Mouse (Mus musculus): ENCODE results near the gene Rbsn.

Gene Rbsn

DNA sequence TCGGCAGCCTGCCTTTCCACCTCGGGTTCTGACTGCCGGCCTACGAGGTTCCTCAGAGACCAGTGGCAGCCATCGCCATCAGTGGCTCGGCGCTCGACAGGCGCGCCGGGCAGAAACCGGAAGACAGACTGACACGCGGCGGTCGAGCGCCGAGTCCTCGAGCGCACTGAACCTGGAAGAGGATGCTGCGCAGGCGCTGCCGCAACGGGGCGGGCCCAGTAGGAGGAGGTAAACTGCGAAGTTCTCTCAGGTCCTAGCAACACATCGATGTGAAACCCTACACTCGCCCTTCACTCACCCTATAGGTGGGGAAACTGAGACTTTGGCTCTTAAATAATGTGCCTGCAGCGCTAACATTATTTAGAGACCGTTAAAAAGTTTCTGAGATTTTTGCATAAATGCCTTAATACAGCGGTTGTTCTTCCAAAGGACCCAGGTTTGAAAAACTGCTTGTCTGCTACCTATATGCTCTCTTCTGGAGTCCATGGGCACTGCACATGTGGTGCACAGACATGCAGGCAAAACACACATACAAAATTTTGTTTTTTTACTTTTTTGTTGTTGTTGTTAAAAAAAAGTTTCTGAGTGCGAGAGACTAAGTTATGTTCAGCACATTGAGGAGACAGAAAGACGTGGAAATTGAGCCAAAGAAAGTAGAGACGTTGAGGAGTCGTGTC lies at the start of gene Rbsn:
Gene Rbsn, minus strand, starts transcription at position 153 of the 677 bp plus-strand sequence.
- peak; percentile 92 to 93 for DNase-seq (ENCODE audit: low spot score in 2 of 2)

DNA sequence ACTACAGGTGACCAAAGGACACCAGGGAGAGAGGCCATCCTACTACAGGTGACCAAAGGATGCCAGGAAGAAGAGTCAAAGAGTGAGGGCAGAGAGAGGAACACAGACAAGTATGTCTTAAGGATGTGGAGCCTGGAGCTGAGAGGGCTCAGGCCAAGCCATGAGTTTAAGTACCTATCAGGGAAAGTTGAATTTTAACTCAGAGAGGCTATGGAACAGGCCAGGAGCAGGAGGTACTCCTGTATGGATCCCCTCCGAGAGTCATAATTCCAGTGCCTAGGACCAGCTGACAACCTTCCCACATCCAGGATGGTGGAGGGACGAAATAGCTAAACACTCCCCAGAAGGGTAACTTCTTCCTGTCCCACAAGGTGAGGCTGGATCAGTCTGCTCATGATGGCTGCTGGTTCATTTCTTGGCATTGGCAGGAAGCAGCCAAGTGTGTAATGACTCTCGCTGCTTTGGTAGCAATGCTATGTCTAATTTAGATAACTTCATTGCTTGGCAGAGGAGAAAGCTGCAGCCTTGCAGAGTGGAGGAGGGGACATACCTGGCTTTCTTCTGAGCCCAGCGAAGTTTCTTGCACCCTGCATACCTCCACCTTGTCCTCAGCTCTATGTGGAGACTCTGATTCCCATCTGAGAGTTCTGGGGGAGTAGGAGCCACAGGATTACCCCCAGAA lies 46.6 kb upstream of the Rbsn start:
- no peak for DNase-seq (ENCODE audit: low spot score in 2 of 2)

DNA sequence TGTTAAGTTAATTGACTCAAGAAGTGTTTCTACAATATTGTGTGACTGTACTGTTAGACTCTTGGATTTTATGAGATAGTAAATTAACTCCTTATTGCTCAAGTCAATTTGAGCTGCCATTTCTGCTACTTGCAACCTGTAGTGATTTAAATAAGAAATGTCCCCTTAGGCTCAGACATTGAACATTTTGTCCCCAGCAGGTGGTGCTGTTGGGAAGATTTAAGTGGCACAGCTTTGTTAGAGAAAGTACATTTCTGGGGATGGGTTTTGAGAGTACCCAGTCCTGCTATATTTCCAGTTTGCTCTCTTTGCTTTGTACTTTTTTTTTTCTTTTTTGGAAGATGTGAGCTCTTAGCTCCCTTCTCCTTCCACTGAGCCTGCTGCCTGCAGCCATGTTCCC lies 40.6 kb upstream of the Rbsn start:
- no peak for DNase-seq (ENCODE audit: low spot score in 2 of 2)

DNA sequence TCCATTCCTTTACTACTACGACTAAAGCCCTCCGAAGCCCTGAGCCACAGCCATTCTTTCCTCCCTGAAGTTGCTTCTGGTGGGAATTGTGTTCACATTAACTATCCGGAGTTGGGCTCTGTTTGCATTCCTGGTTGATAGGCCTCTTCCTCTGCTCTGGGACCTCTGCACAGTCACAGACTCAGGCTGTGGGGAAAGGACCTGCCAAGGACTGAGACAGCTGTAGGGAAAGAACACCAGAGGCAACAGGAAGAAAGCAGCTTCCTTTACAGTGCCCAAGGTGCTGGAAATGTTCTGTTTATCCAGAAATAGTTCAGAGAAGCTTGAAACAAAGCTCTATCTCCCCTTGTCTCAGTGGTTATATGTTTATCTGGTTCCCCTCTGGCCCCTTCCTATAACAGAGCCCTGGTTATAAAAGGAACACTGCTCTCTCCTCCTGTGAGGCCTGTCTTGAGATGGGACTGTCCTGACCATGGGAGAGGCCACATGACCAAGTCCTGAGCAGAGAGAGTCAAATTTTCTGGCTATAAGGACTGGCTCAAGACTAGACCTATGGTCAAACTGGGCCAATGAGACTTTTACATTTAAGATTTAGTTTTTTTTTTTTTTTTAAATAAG lies 38.6 kb upstream of the Rbsn start:
- no peak for DNase-seq (ENCODE audit: low spot score in 2 of 2)

DNA sequence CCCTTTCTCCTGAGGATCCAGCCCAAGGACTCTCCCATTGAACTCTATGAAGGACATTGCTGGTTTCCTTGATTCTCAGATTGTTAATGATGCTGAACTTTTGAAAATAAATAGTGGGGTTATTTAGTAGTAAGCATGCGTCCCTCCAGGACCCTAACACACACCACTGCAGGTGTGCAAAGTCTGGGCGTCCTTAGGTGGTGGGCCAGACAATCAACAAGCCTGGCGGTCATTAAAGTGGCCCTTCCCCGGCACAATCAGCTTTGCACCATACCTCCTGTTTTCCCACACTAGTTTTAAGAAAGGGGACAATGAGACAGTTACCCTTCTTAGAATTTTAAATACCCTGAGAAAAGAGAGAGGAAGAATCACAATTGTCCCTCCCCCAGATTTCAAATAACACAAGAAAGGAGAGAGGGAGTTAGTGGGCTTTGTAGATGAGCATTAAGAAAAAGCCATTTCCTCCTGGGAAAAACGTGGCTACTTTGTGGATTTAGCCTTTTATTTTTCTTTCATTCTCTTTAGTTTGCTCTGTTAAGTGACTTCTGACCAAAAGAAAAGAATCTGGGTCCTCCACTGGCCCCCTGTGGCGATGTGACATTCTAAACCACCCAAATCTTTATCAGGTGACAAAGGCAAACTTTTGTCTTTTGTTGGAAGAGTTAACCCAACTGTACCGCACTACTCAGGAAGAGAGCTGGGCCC lies 32.6 kb upstream of the Rbsn start:
- no peak for DNase-seq (ENCODE audit: low spot score in 2 of 2)

DNA sequence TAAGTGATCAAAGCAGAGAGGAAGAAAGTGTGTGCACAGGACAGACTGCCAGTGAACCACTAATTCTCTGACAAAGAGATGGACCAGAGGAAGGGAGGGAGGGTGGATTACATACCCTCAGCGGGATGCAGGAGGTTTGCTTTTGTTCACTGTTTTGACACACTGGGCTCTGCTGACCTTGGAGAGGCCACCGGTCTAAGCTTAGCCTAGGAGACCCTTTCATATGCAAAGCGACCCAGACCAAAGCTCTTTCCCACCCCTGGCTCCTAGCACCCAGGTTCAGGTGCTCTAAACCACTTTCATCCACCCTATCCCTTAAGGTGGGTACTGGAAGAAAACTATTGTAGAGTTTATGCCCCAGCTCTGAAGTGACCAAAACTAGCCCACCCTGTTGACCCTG lies 31.6 kb upstream of the Rbsn start:
- no peak for DNase-seq (ENCODE audit: low spot score in 2 of 2)

DNA sequence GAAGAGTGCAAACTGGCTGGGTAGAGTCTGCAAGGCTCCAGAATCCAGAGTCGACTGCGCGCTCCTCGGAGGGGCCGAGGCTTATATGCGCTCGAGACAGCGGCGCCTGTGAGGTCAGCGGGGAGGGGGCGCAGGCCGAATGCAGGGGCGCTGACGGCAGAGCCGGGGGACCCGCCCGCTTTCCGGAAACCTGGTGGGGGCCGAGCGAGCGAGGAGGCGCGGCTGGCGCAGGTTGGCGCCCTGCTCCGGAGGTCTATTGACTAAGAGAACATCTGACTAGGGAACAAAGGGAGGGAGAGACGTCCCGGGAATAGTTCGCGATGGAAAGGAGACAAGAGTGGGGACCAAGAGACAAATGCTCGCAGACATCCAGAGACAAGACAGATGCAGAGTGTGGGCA lies 29.9 kb upstream of the Rbsn start, which contains the start of gene Trh:
Gene Trh, minus strand, starts transcription at position 60 of the 400 bp plus-strand sequence.
- DNase-seq (ENCODE audit: low spot score in 2 of 2), result no peak

DNA sequence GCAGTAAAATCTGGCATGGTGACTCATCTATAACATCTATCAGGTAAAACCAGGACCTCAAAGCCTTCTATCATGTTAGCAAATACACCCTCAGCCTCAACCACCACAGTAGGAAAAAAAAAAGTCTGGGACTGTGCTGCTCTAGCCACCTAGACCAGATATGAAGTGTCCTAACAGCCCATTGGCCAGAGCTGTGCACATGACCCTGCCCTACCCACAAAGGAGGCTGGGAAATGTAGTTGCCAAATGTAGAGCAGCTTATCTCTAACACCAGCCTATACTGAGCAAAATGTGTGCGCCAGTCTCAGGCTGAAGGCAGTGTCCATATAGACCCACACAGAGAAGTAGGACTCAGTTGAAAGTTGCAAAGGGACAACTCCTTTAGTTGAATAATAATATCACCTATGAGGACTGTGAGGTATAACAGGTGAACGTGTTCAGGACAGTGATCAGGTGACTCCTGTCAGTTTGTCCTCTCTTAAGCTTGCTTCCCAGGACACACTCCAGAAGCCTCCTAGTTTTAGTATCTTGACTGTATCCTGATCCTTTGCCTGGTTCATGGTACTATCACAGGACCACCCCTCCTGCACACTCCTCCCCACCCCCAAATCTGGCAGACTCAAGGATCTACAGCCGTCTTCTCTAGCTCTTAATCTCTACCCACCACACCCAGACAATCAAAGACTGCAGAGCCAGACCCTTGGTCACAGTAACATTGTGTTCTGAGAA lies 26.6 kb upstream of the Rbsn start:
- peak; percentile 37 to 50 for DNase-seq (ENCODE audit: low spot score in 2 of 2)

DNA sequence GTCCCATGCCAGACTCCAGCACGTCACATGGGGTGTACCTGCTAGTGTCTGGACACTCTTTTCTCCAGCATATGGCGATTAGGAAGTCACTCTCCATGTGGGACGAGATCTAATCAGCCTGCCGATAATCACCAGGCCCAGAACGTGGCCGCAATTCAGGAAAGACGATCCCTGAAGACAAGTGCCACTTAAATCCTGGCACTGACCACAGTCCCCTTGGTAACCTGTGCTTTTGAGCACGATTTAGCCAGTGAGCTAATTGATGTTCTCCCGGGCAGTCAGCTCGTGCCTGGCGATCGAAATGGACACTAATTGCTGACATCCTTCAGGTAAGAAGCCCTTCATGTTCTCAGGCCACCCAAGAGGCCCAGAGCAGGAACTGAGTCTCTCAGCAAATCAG lies 20.3 kb upstream of the Rbsn start:
- no peak for DNase-seq (ENCODE audit: low spot score in 2 of 2)

DNA sequence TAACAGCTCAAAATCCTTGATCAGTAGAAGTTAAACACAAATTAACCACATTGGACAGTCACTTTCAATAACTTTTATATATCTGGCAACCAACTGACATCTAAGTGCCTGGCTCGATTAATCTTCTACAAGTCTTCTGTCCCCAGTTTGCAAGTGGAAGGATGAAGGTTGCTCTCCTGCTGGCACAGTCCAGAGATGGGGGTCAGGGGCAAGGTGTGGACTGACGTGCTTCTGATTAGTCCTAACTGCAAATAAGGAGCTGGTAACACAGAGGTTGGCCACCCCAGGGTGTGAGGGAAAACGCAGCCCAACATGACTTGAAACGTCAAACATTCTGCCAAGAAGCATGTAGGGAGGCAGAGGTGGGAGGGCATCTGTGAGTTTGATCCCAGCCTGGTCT lies 17.0 kb upstream of the Rbsn start:
- DNase-seq (ENCODE audit: low spot score in 2 of 2), result no peak

DNA sequence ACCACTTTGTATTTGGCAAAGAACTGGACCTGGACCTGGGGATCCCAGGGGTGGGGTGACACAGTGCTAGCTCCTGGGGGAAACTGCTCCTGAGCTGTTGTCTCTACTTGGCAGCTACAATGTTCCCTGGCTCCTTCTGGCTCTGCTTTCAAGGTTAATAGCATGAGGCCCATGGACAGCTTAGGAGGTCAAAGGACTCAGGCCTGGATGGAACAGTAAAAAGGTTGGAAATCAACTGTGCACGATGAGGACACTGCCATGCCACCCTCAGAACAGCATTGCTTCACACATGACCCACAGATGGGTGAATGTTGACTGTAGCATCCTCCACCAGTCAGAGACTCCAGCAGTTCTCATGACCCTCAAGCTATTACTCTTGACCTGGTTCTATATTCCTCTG lies 16.6 kb upstream of the Rbsn start:
- DNase-seq (ENCODE audit: low spot score in 2 of 2), result no peak

DNA sequence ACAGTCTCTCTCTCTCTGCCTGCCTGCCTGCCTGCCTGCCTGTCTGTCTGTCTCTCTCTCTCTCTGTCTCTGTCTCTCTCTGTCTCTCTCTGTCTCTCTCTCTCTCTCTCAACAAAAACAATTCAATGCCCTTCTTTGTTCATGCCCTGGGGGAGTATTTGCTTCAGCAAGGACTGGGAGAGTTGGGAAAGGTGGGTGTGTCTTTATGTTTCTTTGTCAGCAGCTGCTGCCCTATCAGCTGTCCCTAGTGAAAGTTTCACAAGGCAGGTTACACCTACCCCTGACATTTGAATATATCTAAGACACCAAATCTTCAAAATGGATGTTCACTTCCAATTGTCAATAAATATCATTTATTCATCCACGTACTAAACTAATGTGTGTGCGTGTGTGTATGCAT lies 14.9 kb upstream of the Rbsn start:
- no peak for DNase-seq (ENCODE audit: low spot score in 2 of 2)

DNA sequence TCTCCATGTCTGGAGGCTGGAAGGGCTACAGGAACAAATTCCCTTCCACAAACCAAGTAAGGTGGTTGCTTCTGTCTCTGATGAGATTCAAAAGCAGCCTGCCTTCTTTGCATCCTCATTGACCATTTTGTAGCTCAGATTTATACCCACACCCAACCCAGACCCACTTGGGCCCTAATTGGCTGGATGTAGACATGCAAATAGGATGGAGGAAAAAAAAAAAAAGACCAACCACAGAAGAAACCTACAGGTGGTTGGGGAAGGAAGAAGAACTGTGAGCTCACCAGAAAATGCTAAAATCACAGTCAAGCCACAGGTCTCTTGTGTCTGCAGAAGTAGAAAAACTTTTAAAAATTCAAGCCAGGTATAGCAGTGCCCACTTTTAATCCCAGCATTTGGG lies 14.4 kb upstream of the Rbsn start:
- peak in 1 of 2 experiments; percentile 4 for DNase-seq (ENCODE audit: low spot score in 2 of 2)

DNA sequence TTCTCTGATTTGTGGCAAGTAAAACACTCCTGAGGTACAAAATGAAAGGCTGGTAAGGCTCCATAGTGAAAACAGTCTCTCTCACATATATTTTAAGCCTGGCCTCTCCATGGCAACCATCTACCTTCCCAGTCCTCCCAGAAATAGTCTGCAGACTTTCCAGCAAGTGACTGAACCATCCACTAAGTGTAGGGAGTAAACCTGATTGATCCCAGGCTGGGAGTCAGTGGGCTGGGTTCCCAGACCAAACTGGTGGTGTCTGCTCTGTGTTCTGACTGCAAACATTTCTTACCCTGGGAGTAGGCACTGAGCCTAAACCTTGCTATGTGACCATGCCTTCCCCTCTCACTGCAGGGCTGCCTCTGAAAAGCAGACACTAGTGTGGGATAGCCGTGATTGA lies 10.3 kb upstream of the Rbsn start:
- DNase-seq (ENCODE audit: low spot score in 2 of 2), result no peak

DNA sequence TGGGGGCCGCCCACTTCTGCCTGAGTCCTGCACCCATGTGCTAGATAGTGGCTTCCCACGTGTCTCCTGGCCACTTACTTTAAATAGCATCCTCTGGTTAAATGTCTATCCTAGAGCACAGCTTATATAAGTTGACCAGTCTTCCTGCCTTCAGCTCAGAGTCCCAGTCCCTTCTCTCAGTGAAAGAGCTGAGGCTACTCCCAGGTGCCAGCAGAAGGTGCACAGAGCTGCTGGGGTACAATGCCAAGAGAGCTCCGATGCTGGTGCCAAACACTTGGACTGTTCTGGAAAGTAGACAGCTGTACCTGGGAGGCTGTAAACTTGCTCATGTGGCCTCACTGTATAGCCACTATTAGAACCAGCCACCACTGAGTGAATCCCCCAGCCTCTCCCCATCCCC lies 7.3 kb upstream of the Rbsn start:
- DNase-seq (ENCODE audit: low spot score in 2 of 2), result no peak

DNA sequence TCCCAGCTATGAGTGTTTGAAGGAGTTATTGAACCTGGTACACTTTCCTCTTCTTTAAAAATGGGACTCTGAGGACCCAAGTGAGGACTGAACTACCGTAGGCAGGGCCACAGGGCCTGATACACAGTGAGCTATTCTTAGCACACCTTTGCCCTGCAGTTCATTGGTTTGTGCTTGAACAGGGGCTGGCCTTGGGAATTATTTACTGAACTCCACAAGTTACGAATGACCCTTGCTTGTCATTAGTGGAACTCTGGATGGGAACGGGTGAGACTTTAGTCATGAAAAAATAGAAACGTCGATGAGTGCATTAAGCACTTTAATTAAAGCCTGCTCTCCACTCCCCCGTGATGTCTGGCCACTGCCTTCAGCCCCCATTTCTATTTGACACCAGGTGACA lies 6.9 kb upstream of the Rbsn start:
- DNase-seq (ENCODE audit: low spot score in 2 of 2), result no peak

DNA sequence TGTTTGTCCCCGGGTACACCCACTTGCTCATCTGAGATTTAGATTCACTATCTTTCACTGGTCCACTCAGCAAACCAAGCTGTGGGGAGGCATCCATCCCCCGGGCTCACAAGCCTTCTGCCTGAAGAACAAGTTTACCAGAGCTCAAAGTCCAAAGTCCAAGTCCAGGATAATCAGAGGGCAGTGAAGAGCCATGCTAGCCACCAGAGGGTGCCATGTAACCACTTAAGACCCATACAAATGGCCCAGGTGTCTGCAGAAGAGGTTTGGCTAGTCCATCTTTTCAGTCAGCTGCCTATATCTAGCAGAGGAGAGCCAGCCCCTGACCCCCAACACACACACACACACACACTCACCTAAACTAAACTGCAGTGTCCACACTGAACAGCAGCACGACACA lies 4.7 kb upstream of the Rbsn start:
- peak; percentile 15 to 17 for DNase-seq (ENCODE audit: low spot score in 2 of 2)

DNA sequence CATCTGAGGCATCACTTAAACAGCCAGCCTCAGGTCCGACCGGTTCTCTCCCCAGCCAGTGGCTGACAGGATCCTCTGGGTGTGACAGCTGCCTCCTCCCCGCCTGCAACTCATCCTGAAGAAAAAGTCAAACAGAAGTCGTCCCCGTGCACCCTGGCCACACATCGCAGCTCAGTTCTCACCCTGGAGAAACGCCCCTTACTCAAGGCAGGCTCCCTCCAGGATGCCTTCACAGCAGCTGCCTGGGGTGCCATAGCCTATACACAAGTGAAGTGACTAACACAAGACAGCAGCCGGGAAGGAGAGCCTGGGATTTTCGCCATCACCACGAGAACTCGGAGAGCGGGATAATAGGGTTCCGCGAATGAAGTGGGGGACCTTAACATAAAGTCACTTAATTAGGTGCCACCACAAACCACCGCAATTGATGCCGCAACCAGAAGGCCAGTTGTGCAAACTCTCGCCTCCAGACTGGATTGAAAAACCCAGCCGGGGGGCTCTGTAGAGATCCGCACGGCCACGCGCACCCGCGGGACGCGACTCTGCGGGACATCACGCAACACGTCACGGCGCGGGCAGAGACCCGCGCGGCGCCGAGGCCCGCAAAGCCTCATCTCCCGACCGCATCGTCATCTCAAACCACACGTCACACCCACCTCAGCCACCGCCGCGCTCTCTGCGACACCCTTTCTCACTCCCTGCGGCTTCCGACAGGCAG lies 511 bp downstream of the Rbsn start:
- no peak for DNase-seq (ENCODE audit: low spot score in 2 of 2)

DNA sequence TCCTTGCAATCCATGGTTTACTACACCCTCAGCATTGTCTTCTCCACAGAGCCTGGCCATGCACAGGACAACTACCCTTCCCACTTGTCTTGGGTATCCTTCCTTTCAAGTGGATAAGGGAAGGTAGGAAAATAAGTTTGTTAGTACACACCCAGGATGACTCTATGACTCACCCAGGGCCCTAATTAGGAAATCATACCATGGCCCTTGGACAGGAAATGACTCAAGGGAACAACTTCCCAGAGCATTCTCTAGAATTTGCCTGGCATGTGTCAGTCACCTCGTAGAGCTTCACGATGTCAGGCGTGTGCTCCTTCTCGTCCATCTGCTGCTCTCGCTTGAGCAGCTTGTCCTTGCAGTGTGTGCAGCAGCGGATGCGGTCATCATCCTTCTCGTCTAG lies 15.3 kb downstream of the Rbsn start:
- DNase-seq (ENCODE audit: low spot score in 2 of 2), result no peak

DNA sequence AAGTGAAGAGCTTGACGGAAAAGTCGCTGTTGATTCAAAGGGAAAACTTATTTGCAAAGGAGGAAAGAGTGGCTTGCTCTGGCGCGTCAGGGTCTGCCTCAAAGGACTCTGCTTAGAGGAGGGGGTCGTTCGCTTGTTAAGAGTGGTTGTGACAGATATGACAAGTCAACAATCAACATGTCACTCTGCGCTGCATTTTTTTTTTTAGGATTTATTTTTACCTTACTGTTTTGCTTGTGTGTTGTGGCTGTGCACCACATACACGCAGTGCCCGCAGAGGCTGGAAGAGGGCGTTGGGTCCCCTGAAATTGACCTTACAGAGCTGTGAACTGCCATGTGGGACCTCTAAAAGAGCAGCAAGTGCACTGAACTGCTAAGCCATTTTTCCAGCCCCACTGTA lies 30.5 kb downstream of the Rbsn start:
- no peak for DNase-seq (ENCODE audit: low spot score in 2 of 2)

DNA sequence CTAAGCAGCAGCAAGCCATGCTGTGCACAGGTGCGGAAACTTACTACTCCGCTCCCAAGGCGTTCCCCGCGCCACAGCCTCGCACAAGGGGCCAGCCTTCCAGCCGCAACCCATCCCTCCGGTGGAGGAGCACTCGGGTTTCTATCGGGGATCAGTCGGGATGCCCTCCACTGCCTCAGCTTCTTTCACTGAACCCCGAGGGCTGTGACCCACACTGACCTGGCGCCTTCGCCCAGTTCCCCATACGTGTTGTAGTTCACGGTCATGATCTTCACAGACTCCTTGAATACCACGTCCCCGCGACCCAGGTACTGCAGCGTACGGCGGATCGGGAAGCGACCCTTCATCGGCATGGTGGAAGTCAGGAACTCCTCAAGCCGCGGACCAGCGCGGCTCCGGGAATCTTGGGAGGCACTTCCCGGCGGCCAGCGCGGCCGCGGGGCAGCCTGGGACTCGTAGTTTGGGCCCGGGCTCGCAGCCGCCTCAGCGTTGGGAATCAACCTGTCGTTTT lies 31.0 kb downstream of the Rbsn start, which contains the start of gene Mrps25:
Gene Mrps25, minus strand, starts transcription at position 413 of the 511 bp plus-strand sequence.
- DNase-seq (ENCODE audit: low spot score in 2 of 2), result peak; percentile 53 to 54

All from spleen, postnatal 36 days (tissue).